Mouse (Mus musculus): ENCODE measurements around the gene Rpl38.

DNA sequence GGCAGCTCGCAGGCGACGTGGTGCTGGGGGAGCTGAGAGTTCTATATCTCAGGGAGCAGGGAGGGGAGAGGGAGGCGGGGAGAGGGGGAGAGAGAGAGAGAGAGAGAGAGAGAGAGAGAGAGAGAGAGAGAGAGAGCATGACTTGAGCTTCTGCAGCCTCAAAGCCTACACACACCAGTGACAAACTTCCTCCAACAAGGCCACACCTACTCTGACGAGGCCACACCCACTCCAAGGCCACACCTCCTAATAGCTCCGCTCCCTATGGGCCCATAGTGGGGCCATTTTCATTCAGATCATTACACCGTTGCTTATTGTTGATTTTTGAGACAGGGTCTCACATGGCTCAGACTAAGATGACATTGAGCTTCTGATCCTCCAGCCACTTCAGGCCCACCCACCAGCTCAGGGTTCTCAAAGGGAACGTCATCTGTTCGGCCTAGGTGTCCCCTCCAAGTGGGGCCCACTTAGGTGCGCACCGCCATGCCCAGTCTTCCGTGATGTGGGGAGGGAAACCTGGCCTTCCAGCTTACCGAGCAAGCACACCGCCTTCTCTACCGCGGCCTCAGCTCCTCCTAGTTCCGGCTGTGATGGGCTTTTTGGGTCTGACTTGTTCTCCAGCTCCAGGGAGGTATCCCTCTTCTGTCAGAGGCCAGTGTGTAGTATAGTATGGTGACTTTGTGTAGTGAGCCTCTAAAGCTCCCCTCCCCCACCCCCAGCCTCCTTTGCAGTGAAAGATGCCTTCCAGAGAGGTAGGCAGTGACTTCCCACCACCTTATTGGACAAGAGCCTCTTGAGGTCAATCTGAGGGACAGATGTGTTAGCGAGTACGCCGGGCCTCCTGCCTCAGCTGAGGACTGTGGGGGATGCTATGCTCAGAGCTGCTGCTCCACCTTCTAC lies 15.6 kb downstream of the Rpl38 start:
- TF ChIP-seq GATA1 (IDR thresholded peaks at IDR 0.05; ENCODE audit: borderline replicate concordance, low read length) (no peak), FLI1 (IDR thresholded peaks at IDR 0.05; ENCODE audit: low read length) (no peak)

Data from megakaryocyte, embryonic 14.5 days (primary cell).